Mouse (Mus musculus): Measurements from ENCODE around the gene Lyrm2. TPM values are rescaled to one million over a fixed set of nuclear protein-coding genes. Genes with fewer than 3 reads are reported as not detected.

Lyrm2 gene
- polyA plus RNA-seq, 2 experiments = 86.0 to 104 TPM

- H3K27me3 ChIP-seq (ENCODE audit: control insufficient read depth, insufficient read depth, low read length) = no peaks in the 10 kb centered on the region
- ATAC-seq (ENCODE audit: low FRiP score, low read depth) = peak; percentile 47
- H3K4me3 ChIP-seq (replicated peaks; ENCODE audit: low read length) = peak overlapping the region; percentile 84
- peak; percentile 5 for DNase-seq (ENCODE audit: low spot score)
- H3K9ac ChIP-seq (ENCODE audit: low read depth, low read length, severe bottlenecking) = peak overlapping the region; percentile 90
- H3K4me1 ChIP-seq (ENCODE audit: control insufficient read depth, insufficient read depth, low read length) = 0 out of 2 replicates have a peak, but pooled peaks cover 4% of the 10 kb centered on the region
- H3K4me2 ChIP-seq (replicated peaks; ENCODE audit: low read depth, low read length, severe bottlenecking) = peak overlapping the region; percentile 74
- 10% methylated on average over 9 of the region's 9 CpGs for WGBS
- no peak for TF ChIP-seq POLR2A (IDR thresholded peaks at IDR 0.05; ENCODE audit: borderline replicate concordance, extremely low read depth, insufficient read depth, insufficient read length)
- H3K36me3 ChIP-seq (ENCODE audit: control insufficient read depth, insufficient read depth, low read length) = peaks cover 10% of the 10 kb centered on the region
- H3K27ac ChIP-seq (replicated peaks; ENCODE audit: low read depth, low read length) = peak overlapping the region; percentile 99
- no peaks in the 10 kb centered on the region for H3K9me3 ChIP-seq (ENCODE audit: control insufficient read depth, low read length)
Observed at GRCm38 (mm10) chr4:32800577-32801170, 621 bp downstream of the Lyrm2 start.

- TF ChIP-seq POLR2A (IDR thresholded peaks at IDR 0.05; ENCODE audit: borderline replicate concordance, extremely low read depth, insufficient read depth, insufficient read length) = no peak
Observed at GRCm38 (mm10) chr4:32817478-32817877, 17.4 kb downstream of the Lyrm2 start.

GRCm38 (mm10) chr4:32820676-32821075, 20.6 kb downstream of the Lyrm2 start:
- Histone ChIP-seq H3K9me3 (ENCODE audit: control insufficient read depth, low read length) (no peaks in the 10 kb centered on the region), H3K36me3 (ENCODE audit: control insufficient read depth, insufficient read depth, low read length) (no peaks in the 10 kb centered on the region), H3K4me2 (replicated peaks; ENCODE audit: low read depth, low read length, severe bottlenecking) (no peak overlapping the region), H3K4me3 (replicated peaks; ENCODE audit: low read length) (no peak overlapping the region), H3K27ac (replicated peaks; ENCODE audit: low read depth, low read length) (no peak overlapping the region), H3K27me3 (ENCODE audit: control insufficient read depth, insufficient read depth, low read length) (no peaks in the 10 kb centered on the region), H3K9ac (ENCODE audit: low read depth, low read length, severe bottlenecking) (no peak overlapping the region), H3K4me1 (ENCODE audit: control insufficient read depth, insufficient read depth, low read length) (no peaks in the 10 kb centered on the region)
- no peak for TF ChIP-seq POLR2A (IDR thresholded peaks at IDR 0.05; ENCODE audit: borderline replicate concordance, extremely low read depth, insufficient read depth, insufficient read length)
- 90% methylated on average over 3 of the region's 3 CpGs for WGBS
- no peak for ATAC-seq (ENCODE audit: low FRiP score, low read depth)
- DNase-seq (ENCODE audit: low spot score) = no peak

More at GRCm38 (mm10) chr4:32817478-32817877, 17.4 kb downstream of the Lyrm2 start:
- DNase-seq (ENCODE audit: low spot score) (no peak), ATAC-seq (ENCODE audit: low FRiP score, low read depth) (no peak)
- Histone ChIP-seq H3K9ac (ENCODE audit: low read depth, low read length, severe bottlenecking) (no peak overlapping the region), H3K27me3 (ENCODE audit: control insufficient read depth, insufficient read depth, low read length) (no peaks in the 10 kb centered on the region), H3K9me3 (ENCODE audit: control insufficient read depth, low read length) (no peaks in the 10 kb centered on the region), H3K27ac (replicated peaks; ENCODE audit: low read depth, low read length) (no peak overlapping the region), H3K36me3 (ENCODE audit: control insufficient read depth, insufficient read depth, low read length) (no peaks in the 10 kb centered on the region), H3K4me2 (replicated peaks; ENCODE audit: low read depth, low read length, severe bottlenecking) (no peak overlapping the region), H3K4me3 (replicated peaks; ENCODE audit: low read length) (no peak overlapping the region), H3K4me1 (ENCODE audit: control insufficient read depth, insufficient read depth, low read length) (no peaks in the 10 kb centered on the region)
- 72% methylated on average over 5 of the region's 5 CpGs for WGBS

- DNase-seq (ENCODE audit: low spot score) = no peak
- Histone ChIP-seq H3K4me1 (ENCODE audit: control insufficient read depth, insufficient read depth, low read length) (peaks cover 8% of the 10 kb centered on the region; the same call in 1 of the 2 replicates), H3K27ac (replicated peaks; ENCODE audit: low read depth, low read length) (no peak overlapping the region), H3K27me3 (ENCODE audit: control insufficient read depth, insufficient read depth, low read length) (no peaks in the 10 kb centered on the region), H3K9me3 (ENCODE audit: control insufficient read depth, low read length) (no peaks in the 10 kb centered on the region), H3K4me3 (replicated peaks; ENCODE audit: low read length) (no peak overlapping the region), H3K9ac (ENCODE audit: low read depth, low read length, severe bottlenecking) (no peak overlapping the region), H3K36me3 (ENCODE audit: control insufficient read depth, insufficient read depth, low read length) (no peaks in the 10 kb centered on the region), H3K4me2 (replicated peaks; ENCODE audit: low read depth, low read length, severe bottlenecking) (no peak overlapping the region)
- no peak for ATAC-seq (ENCODE audit: low FRiP score, low read depth)
- WGBS = 60% methylated on average over 8 of the region's 8 CpGs
- TF ChIP-seq POLR2A (IDR thresholded peaks at IDR 0.05; ENCODE audit: borderline replicate concordance, extremely low read depth, insufficient read depth, insufficient read length) = no peak
Observed at GRCm38 (mm10) chr4:32824254-32824653, 24.2 kb downstream of the Lyrm2 start.

GRCm38 (mm10) chr4:32826925-32827324, 26.9 kb downstream of the Lyrm2 start:
- no peak for DNase-seq (ENCODE audit: low spot score)
- Histone ChIP-seq H3K36me3 (ENCODE audit: control insufficient read depth, insufficient read depth, low read length) (no peaks in the 10 kb centered on the region), H3K9ac (ENCODE audit: low read depth, low read length, severe bottlenecking) (no peak overlapping the region), H3K27me3 (ENCODE audit: control insufficient read depth, insufficient read depth, low read length) (no peaks in the 10 kb centered on the region), H3K9me3 (ENCODE audit: control insufficient read depth, low read length) (no peaks in the 10 kb centered on the region), H3K4me1 (ENCODE audit: control insufficient read depth, insufficient read depth, low read length) (peaks cover 8% of the 10 kb centered on the region; the same call in 1 of the 2 replicates), H3K4me3 (replicated peaks; ENCODE audit: low read length) (no peak overlapping the region), H3K4me2 (replicated peaks; ENCODE audit: low read depth, low read length, severe bottlenecking) (no peak overlapping the region), H3K27ac (replicated peaks; ENCODE audit: low read depth, low read length) (no peak overlapping the region)
- ATAC-seq (ENCODE audit: low FRiP score, low read depth) = peak; percentile 30; the same call in 1 of the 2 replicates
- TF ChIP-seq POLR2A (IDR thresholded peaks at IDR 0.05; ENCODE audit: borderline replicate concordance, extremely low read depth, insufficient read depth, insufficient read length) = no peak
- WGBS = 26% methylated on average over 7 of the region's 7 CpGs

All from limb, embryonic 14.5 days (tissue).